Mouse (Mus musculus) ovary, postnatal 14 days (tissue): ENCODE data around the gene Sap30bp.

Experiments used
- DNase-seq: peaks from one replicate; pipeline ENCODE4 v3.0.0; 2022; ENCODE audit warnings: low spot score

Gene Sap30bp

DNA sequence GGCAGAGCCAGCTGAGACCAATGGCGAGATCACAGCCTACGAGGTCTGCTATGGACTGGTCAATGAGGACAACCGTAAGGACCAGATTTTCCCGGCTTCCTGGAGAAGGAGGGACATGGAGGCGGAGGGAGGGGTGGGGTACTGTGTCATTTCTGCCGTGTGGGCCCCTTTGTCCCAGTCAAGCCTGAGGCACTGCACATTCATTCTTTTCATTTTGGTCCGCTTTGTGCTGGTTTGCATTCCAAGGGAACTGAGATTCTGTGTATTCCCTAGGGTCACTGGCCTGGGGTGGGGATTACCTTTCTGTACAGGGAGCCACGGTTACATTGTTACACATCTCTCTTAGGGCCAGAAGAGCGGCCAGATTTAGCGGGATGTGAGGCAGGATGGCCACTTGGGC, 67.5 kb downstream of the Sap30bp start:
- no peak for DNase-seq

DNA sequence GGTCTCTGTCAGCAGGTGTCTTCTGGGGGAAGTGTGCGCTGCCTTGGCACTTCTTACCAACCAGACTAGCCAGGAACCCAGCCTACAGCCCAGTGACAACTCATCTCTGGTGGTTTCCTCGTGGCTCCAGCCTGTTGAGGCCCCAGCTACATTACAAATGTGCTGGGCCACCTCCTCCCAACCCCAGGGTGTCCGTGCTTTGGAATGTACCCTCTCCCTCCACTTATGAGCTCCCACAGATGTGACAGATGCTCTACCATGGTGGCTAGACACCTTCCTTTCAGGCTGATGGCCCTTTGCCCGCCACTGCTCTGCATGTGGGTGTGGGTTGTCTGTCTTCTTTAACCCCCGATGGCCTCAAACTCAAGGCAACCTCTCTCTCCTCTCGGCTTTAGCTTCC, 68.6 kb downstream of the Sap30bp start:
- DNase-seq, result no peak

DNA sequence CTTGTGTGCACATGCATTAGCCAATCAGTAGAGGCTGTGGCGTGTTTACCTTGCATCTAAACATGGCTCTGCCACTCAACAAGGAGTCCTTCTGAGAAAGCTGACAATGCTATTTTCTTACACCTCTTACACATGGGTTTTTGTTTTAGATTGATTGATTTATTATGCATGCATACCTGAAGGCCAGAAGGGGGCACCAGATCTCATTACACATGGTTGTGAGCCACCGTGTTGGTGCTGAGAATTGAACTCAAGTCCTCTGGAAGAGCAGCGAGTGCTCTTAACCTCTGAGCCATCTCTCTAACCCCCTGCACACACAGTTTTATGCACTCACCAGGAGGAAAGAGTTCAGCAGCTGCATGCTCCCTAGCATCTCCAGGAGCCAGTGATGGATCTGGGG, 69.8 kb downstream of the Sap30bp start:
- DNase-seq, result no peak

DNA sequence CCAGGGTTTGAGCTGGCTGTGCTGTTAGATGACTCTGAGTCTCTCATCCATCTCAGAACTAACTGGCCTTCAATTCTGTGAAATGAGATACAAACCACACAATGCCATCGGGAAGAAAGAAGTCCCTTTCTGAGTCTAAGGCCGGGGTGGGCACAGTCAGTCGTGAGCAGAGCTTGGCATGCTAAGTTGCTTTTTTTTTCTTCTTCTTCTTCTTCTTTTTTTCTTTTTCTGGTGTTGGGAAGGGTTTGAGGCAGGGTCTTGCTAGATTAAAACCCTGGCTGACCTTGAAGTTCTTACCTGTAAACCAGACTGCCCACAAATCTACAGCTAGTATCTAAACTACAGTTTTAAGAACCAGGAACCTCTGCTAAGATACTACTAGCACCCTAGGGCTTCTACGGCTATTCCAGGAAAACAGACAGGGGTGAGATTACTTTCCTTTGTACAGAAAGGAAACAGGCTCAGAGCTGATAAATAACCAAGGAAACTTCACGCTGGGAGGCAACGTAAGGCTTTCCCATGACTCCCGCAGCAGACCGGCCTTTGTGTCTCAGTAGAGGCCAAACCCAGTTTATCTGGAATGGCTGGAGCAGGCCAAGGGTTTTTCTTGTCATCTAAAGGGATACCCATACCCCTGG, 71.2 kb downstream of the Sap30bp start:
- DNase-seq, result no peak

DNA sequence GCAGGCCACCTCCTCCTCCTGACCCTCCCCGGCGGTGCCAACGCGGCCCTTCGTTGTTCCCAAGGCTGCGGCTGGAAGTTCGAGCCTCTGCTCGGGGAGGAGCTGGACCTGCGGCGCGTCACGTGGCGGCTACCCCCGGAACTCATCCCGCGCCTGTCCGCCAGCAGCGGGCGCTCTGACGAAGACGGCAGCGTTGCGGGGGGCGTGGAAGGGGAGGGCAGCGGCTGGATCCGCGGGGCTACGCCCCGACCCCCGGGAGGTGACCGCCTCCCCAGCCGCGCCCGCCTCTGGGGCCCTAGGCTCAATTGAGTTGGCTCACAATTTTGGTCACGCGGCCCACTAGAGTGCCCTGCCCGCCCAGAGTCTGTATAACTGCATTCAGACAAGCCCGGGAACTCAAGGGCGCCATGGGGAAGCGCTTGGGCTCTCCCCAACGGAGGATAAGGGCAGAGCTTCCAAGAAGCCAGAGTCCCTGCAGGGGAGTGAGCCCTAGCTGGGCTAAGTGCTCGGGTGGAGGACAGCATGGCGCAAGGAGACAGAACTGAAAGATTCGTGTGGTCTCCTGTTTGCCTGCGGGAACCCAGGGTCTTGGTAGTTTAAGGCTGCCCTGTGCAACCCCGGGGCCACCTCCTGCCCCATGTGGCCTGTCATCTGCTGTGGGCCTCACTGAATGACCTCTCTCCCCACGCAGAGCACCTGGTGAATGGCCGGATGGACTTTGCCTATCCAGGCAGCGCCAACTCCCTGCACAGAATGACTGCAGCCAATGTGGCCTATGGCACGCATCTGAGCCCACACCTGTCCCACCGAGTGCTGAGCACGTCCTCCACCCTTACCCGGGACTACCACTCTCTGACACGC, 72.0 kb downstream of the Sap30bp start:
- DNase-seq, result peak; percentile 78

DNA sequence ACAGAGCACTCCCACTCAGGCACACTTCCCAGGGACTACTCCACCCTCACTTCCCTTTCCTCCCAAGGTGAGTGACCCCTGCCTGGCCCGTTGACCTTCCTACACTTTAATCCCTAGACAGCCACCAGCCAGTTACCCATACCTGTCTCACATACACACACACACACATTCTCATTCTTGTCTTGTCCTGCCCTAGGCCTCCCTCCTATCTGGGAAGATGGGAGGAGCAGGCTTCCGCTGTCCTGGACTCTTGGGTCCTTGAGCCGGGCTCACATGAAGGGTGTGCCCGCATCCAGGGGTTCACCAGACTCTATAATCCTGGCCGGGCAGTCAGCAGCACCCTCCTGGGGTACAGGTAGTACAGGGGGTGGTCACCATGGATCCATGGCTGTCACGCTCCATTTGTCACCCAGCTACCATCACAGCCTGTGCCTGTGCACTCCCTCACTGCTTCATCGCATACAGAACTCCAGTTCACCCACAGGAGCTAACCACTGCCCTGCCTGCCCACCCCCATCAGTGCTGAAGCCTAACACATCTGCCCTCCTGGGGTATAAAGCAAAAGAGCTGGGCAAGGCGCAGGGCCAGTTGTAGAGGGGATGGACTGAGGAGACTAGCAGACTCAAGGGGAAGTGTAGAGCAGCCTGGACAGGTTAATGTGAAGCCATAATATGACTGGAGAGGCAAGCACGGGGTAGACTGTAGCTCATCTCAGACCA, 72.8 kb downstream of the Sap30bp start:
- DNase-seq, result no peak

DNA sequence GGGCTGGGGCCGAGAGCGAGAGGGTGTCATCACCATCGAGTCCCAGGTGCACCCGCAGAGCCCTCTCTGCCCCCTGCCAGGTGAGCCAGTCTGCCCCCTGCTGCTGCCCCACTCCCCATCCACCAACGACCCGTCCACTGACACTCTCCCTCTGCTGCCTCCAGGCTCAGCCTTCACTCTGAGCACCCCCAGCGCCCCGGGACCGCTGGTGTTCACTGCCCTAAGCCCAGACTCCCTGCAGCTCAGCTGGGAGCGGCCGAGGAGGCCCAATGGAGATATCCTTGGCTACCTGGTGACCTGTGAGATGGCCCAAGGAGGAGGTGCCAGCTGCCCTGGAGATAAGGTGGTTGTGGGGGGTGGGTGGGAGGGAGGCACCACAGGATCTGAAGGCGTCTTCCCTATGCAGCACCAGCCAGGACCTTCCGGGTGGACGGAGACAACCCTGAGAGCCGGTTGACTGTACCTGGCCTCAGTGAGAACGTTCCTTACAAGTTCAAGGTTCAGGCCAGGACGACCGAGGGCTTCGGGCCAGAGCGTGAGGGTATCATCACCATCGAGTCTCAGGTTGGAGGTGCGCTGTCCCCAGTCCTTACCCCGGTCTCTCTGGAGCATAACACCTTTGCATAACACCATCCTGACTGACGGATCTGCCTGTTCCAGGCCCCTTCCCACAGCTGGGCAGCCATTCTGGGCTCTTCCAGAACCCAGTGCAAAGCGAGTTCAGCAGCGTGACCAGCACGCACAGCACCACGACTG, 74.2 kb downstream of the Sap30bp start:
- no peak for DNase-seq

DNA sequence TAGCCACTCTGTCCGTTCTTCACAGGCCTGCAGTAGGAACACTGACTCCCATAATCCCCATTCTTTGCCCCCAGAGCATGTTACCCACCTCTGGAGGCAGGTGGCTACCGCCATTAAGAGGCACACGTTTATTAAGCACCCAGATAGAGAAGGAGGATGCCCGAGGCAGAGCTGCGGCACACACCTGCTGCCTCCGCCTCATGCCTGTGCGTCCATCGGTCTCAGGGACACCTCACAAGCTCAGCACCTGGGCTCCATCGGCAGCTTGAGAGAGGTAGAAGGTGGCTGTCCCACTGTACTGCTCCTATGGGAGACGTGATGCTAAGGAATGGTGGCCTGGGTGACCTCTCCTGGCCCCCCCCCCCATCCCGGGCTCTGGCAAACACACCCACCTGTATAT, 75.3 kb downstream of the Sap30bp start:
- DNase-seq, result no peak

DNA sequence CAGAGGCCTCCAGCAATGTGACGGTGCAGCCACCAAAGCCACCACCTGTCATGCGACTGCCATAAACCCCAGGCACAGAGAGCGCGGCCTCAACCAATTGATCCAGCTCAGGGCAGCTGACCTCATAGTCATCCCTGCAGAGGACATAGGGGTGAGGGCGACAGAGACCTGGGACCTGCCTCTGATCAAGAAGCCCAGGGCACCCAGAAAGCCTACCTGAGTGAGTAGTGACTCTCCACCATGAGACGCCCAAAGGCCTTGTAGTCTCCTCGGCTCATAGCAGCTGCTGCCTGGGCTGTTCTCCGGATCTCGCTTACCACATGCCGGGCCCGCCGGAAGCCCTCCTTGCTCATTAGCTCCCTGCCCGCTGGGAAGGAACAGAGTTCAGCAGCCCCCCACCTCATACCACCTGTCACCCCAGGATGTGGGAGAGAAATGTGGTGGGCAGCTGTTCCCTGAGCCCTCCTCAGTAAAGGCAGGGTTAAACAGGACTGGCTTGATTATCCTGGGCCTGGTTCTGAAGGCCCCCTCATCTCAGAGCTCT, 75.8 kb downstream of the Sap30bp start:
- DNase-seq, result no peak

DNA sequence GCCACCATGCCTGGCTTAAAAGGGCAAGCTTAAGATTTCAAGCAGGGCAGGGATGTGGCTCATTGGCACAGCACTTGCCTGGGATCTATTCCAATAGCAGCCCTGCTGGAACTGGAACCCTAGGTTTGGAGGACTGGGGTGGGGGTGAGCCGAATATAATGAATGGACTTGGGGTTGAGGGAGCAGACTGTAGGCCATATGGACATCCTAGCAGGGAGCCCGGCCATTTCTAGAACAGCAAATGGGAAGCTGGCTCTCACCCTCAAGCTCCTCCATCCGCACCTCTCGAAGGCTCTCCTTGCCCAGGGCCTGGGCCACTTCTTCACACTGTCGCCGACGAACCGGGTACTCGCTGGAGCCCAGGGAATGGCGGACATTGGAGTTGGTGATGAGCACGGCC, 76.6 kb downstream of the Sap30bp start:
- no peak for DNase-seq

DNA sequence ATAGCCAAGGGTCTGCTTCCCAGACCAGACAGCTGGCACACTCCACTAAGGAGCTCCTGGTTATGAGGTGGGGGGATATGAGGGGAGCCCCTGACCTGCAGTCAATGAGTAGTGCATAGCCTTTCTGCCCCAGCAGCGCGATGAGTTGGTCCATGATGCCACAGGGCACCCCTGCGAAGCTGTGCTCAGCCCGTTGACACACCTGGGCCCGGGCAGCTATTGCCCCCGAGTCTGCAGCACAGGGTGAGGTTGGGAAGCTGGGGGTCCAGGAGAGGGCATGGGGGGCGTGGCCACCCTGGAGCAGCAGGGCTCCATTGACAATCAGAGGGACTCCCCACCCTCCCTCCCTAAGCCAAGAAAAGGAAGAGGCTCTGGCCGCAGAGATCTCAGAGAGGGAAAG, 77.1 kb downstream of the Sap30bp start:
- DNase-seq, result no peak

DNA sequence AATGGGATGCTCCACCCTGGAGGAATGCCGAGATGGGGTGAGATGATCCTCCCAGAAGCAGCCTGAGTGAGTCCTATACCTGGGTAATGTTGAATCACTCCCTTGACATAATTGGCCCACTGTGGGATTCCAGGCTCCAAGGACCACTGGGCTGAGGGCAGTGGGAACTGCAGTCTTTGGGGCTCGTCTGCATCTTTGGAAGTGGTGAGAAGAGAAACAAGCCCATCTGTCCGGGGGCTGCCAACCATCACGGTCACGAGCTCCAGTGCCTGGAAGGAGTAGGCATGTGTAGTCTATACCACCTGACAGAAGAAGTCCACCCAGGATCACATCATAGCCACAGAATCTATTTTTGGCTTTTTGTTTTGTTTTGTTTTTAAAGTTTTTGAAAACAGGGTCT, 77.9 kb downstream of the Sap30bp start:
- DNase-seq, result no peak

DNA sequence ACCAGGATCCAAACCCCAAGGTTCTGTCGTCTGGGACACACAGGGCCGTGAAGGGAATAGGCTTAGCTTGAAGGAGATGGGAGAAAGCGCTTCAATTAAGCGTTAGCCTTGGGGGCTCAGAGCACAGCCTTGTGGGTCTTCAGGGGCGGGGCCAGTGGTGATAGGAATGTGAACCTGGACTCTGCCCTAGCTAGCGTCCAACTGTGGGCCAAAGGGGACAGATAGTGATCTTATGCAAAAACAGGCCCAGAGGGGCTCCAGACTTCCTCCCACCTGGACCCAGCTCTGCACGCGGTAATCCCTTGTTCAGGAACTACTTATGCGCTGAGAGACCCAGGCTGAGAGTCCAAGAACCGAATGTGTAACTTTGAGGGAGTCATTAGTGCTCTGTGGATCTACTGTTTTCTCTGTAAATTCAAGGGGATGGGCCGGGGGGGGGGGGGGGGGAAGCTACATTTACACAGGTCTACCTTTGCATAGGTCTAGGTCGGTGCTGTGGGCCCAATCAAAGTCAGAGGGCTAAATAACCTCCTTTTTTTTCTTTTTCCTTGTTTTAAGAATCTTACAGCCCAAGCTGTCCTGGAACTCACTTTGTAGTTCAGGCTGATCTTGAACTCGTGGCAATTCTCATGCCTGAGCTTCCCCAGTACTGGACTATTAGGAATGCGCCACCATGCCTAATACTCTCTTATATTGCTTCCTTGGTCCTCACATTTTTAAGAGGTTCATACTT, 78.6 kb downstream of the Sap30bp start:
- DNase-seq, result no peak

DNA sequence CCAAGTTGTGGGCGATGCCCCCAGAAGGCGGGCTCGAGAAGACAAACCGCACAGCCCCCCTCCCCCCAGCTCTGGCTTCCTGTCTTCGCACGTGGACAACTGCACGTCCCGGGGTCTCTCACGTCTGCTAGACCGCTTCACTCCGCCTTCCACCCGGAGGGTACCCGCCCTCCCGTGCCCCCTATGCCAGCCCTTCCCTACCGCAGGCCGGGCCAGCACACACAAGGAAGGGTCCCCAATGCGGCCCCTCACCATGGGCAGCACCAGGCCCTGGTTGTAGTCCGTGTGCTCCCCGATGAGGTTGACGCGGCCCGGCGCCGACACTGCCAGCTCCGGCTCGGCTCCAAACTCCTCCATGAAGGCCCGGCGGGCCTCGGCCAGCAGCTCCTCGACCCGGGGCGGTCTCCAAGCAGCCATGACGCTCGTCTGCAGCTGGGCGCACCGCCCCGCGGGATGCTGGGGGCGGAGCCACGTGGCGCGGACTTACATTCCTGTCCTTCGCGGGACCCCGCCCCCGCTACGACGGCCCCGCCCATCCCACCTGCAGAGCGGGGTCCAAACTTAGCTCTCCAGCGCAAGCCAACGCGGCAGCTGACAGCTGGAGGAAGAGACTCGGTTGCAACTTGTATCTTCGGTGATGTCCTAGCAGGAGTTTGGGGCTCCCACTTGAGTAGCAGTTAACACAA, 79.3 kb downstream of the Sap30bp start, which contains the start of gene Galk1:
Galk1 (minus strand) TSS at position 458 of the 686 bp plus-strand sequence.
- peak; percentile 81 for DNase-seq

DNA sequence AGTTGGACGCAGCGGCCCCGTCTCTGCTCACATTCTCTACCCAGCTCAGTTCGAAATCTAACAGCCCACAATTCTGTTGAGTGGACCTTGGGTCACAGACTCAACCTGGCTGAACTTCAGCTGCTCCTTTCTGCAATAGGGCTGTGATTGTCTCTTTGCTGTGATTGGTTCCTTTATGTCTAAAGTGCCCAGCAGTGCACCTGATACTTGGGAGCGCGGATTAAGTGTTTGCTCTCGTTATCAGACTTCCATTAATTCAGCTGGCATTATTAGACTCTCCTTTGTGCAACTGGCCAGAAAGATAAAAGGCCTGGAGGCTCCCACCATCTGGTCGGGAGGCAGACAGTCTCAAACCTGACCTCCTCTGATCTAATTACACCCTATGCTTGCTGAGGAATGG, 81.7 kb downstream of the Sap30bp start:
- no peak for DNase-seq
